Mouse (Mus musculus) liver, adult 2 months (tissue): Measurements from ENCODE around the gene Dnal4.

Experiments used
- CTCF ChIP-seq: fragments of 200-500 bp; IDR thresholded peaks from 2 replicates; pipeline ENCODE4 v1.5.1; 2011; ENCODE audit warnings: low read depth, low read length, control low read depth
- POLR2A ChIP-seq: fragments of 200-500 bp; IDR thresholded peaks from 2 replicates; pipeline ENCODE4 v1.6.1; 2011; ENCODE audit warnings: low read length, control low read depth; ENCODE audit not compliant: insufficient read depth; ENCODE audit errors: extremely low read depth

- TF ChIP-seq POLR2A: no peak
- no peak for TF ChIP-seq CTCF
Measured at GRCm38 (mm10) chr15:79733192-79733591, 44.5 kb downstream of the Dnal4 start.
